Mouse (Mus musculus) gastrocnemius, adult 2 months (tissue): ENCODE data around the gene Lamc3. TPM values are rescaled to one million over a fixed set of nuclear protein-coding genes. Genes with fewer than 3 reads are reported as not detected.
A peak's percentile ranks its signal among the peaks of the same experiment; 100 is the strongest.

Experiments
- DNase-seq: peaks from one replicate; pipeline ENCODE4 v3.0.0; 2022
- H3K27ac ChIP-seq: fragments of 200-600 bp; 2 replicates; pipeline ENCODE4 v1.8.1; 2022; ENCODE audit warnings: mild to moderate bottlenecking
- H3K4me3 ChIP-seq: fragments of 200-600 bp; 2 replicates; pipeline ENCODE4 v1.8.1; 2022; ENCODE audit warnings: mild to moderate bottlenecking, moderate library complexity
- CTCF ChIP-seq: fragments of 200-600 bp; IDR thresholded peaks from 2 replicates; pipeline ENCODE4 v1.8.1; 2022; ENCODE audit warnings: antibody characterized with exemption, mild to moderate bottlenecking, moderate library complexity
- intact Hi-C: fragments of 180-260 bp; cut with DNase I; formaldehyde crosslinking; loops from one replicate; pipeline ENCODE4 v1.15.1; 2025
- total RNA-seq, 2 experiments: library from RNA; stranded (reverse); gene quantifications; 2 replicates each; pipeline ENCODE4 v1.2.3; 2021

The Lamc3 gene
- total RNA-seq, 2 experiments from 2014 or later: 0.11 to 0.82 TPM

GRCm38 (mm10) chr2:31972589-31972988 lies 85.5 kb downstream of the Lamc3 start:
- no peak overlapping the region for H3K4me3 ChIP-seq
- no peak for DNase-seq
- H3K27ac ChIP-seq: no peak overlapping the region
- intact Hi-C loops: loop anchor here (5.0 kb wide), 1 partner anchor 160 kb away; no protein-coding TSS in a partner anchor
- TF ChIP-seq CTCF: no peak

- intact Hi-C loops: loop anchor here (5.0 kb wide), 1 partner anchor 158 kb away; no protein-coding TSS in a partner anchor
- DNase-seq: peak; percentile 99
- peak within 1 kb of the TSS; percentile 92 for H3K27ac ChIP-seq
- TF ChIP-seq CTCF: no peak
- peak within 1 kb of the TSS; percentile 86 for H3K4me3 ChIP-seq
These were observed 87.2 kb downstream of the Lamc3 start, which contains the start of gene Nup214 for GRCm38 (mm10) chr2:31974141-31974808. Gene Nup214, plus strand, starts transcription at chr2:31974436.

- no peak for TF ChIP-seq CTCF
- intact Hi-C loops: loop anchor here (5.0 kb wide), 1 partner anchor 157 kb away; no protein-coding TSS in a partner anchor
- DNase-seq: no peak
- Histone ChIP-seq H3K27ac (peak overlapping the region; percentile 92), H3K4me3 (peak overlapping the region; percentile 86)
These were observed 87.8 kb downstream of the Lamc3 start for GRCm38 (mm10) chr2:31974809-31975371.

GRCm38 (mm10) chr2:31987774-31988173 lies 100.7 kb downstream of the Lamc3 start:
- no peak overlapping the region for H3K4me3 ChIP-seq
- no peak overlapping the region for H3K27ac ChIP-seq
- intact Hi-C loops: no loop called here
- no peak for TF ChIP-seq CTCF
- no peak for DNase-seq

- TF ChIP-seq CTCF: no peak
- no peak for DNase-seq
- intact Hi-C loops: no loop called here
- Histone ChIP-seq H3K4me3 (no peak overlapping the region), H3K27ac (no peak overlapping the region)
These were observed 103.9 kb downstream of the Lamc3 start for GRCm38 (mm10) chr2:31990961-31991360.

- no peak for DNase-seq
- TF ChIP-seq CTCF: no peak
- intact Hi-C loops: no loop called here
- no peak overlapping the region for H3K27ac ChIP-seq
- no peak overlapping the region for H3K4me3 ChIP-seq
These were observed 107.8 kb downstream of the Lamc3 start for GRCm38 (mm10) chr2:31994896-31995295.

- no peak for TF ChIP-seq CTCF
- intact Hi-C loops: no loop called here
These were observed 109.0 kb downstream of the Lamc3 start for GRCm38 (mm10) chr2:31996060-31996459.

More at GRCm38 (mm10) chr2:31996060-31996459, 109.0 kb downstream of the Lamc3 start:
- no peak for DNase-seq
- Histone ChIP-seq H3K4me3 (no peak overlapping the region), H3K27ac (no peak overlapping the region)

Other genes starting within 250 kb of the Lamc3 start
- not detected for gene Prdm12, start 247.3 kb upstream of the Lamc3 start, total RNA-seq
- gene Exosc2, start 216.6 kb upstream of the Lamc3 start, total RNA-seq: 1 to 10 TPM; 8.1 to 8.3 TPM
- gene Abl1, start 198.9 kb upstream of the Lamc3 start, total RNA-seq: 10 to 100 TPM; 23.0 to 25.4 TPM
- not detected for gene Qrfp, start 76.7 kb upstream of the Lamc3 start, total RNA-seq
- not detected for gene Fibcd1, start 41.3 kb upstream of the Lamc3 start, total RNA-seq
- 1 to 10 TPM; 2.1 to 2.7 TPM for gene Aif1l, start 62.8 kb downstream of the Lamc3 start, total RNA-seq
- 10 to 100 TPM; 21.1 to 24.3 TPM for gene Nup214, start 87.1 kb downstream of the Lamc3 start, total RNA-seq
- 10 to 100 TPM in 1 of 2 experiments, 1 to 10 TPM in 1; 9.9 to 12.0 TPM for gene Fam78a, start 197.6 kb downstream of the Lamc3 start, total RNA-seq
- 100 to 1,000 TPM; 109 to 120 TPM for gene Plpp7, start 208.2 kb downstream of the Lamc3 start, total RNA-seq